Mouse (Mus musculus) lung, embryonic 14.5 days (tissue): ENCODE measurements around the gene Rab1b. TPM values are rescaled to one million over a fixed set of nuclear protein-coding genes. Genes with fewer than 3 reads are reported as not detected.
"Not testable (repeated sequence)": the region's sequence is repeated elsewhere in the genome, so short reads cannot be mapped to it uniquely, and the experiment has no call there.

ENCODE experiments used
- ATAC-seq: fragments of 200-750 bp; cut with Nextera tagmentation; 2 replicates; pipeline ENCODE4 v1.8.0; 2017; ENCODE audit warnings: mild to moderate bottlenecking, moderate TSS enrichment, moderate library complexity; ENCODE audit not compliant: insufficient read depth
- DNase-seq: peaks from one replicate; pipeline ENCODE4 v3.0.0-alpha.2; 2015
- H3K27ac ChIP-seq: fragments of 300-500 bp; sonication (generic); 2 replicates; pipeline ENCODE4 v1.5.1; 2014; ENCODE audit warnings: low read depth, mild to moderate bottlenecking, moderate library complexity
- H3K27me3 ChIP-seq: fragments of 300-500 bp; sonication (generic); 2 replicates; pipeline ENCODE4 v1.6.1; 2014; ENCODE audit warnings: low read length, control low read depth; ENCODE audit not compliant: insufficient read depth
- H3K36me3 ChIP-seq: fragments of 300-500 bp; sonication (generic); 2 replicates; pipeline ENCODE4 v1.6.1; 2014; ENCODE audit warnings: control low read depth; ENCODE audit not compliant: insufficient read depth
- H3K4me1 ChIP-seq: fragments of 300-500 bp; sonication (generic); 2 replicates; pipeline ENCODE4 v1.6.1; 2014; ENCODE audit warnings: antibody characterized with exemption, control low read depth; ENCODE audit not compliant: insufficient read depth
- H3K4me2 ChIP-seq: fragments of 300-500 bp; sonication (generic); 2 replicates; pipeline ENCODE4 v1.6.1; 2014; ENCODE audit warnings: mild to moderate bottlenecking
- H3K4me3 ChIP-seq: fragments of 300-500 bp; sonication (generic); 2 replicates; pipeline ENCODE4 v1.5.1; 2014; ENCODE audit warnings: low read depth, low read length
- H3K9ac ChIP-seq: fragments of 300-500 bp; sonication (generic); 2 replicates; pipeline ENCODE4 v1.6.1; 2014
- H3K9me3 ChIP-seq: fragments of 300-500 bp; sonication (generic); 2 replicates; pipeline ENCODE4 v1.6.1; 2016; ENCODE audit warnings: low read depth, low read length, control low read depth
- CTCF ChIP-seq: IDR thresholded peaks from 2 replicates; pipeline ENCODE4 v1.5.1; 2016; ENCODE audit warnings: antibody characterized with exemption, low read depth
- WGBS: fragments of 180-500 bp; shearing (Covaris S2); extraction: QIAGEN DNeasy Blood & Tissue Kit; methylation state at CpG from one replicate; pipeline ENCODE4 v1.1.7; 2014; 5-methylcytosine and 5-hydroxymethylcytosine counted together
- polyA plus RNA-seq: library from polyadenylated mRNA; unstranded; fragments of >200 nt; fragmentation: Nextera tagmentation; extraction: Ambion mirVana; gene quantifications from 2 replicates; pipeline ENCODE4 v1.2.1, GENCODE M21; 2014

The Rab1b gene
- 278 and 289 TPM in 2 replicates for polyA plus RNA-seq

DNA sequence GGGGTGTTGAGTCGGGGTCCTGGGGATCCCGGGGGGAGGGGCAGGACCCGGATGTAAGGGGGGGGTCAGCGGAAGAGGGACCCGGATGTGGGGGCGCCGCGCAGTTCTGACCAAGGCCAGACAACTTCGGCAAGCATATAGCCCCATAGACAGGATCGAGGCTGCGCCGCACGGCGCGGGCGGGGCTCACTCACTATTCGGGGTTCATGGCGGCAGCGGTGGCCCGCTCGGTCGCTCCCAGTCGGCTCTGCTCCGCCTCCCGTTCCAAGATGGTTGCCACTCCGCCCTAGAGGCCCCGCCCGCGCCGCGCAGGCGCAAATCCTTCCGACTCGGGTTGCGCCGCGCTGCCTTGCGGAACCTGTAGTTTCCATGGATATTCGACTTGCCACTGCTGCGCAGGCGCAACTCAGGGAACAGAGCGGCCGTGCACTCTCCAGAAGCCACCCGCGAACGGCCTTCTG lies at the start of gene Rab1b:
Rab1b (minus strand) TSS at position 342 of the 461 bp plus-strand sequence.
- Histone ChIP-seq H3K9ac (peak within 1 kb of the TSS; percentile 87), H3K27me3 (no peaks in the 10 kb centered on the region), H3K27ac (peak within 1 kb of the TSS; percentile 91), H3K36me3 (peaks cover 64% of the 10 kb centered on the region), H3K4me1 (peaks cover 5% of the 10 kb centered on the region; the same call in 1 of the 2 replicates), H3K9me3 (no peaks in the 10 kb centered on the region), H3K4me2 (peak within 1 kb of the TSS; percentile 89), H3K4me3 (peak within 1 kb of the TSS; percentile 81)
- ATAC-seq: peak; percentile 97
- DNase-seq: peak; percentile 100
- WGBS: under 1% methylated on average over 46 of the region's 46 CpGs
- TF ChIP-seq CTCF: no peak

DNA sequence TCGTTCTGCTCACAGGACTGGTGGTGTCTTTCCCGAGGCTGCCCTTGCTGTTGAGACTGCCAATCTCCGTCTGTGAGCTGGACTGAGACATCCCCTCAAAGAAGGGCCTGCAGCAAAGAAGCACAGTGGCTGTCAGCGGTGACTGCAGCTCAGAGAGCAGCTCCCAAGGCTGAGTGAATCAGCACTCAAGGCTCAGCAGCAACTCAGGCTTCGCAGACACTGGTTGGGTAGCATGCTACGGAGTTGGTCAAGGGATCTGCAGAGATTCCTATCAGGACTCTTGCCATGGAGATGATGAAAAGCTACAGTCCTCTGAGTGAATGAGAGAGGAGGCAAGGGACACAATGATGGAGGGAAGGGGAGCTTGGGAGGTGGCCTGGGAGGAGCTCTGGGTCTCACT lies 45.4 kb upstream of the Rab1b start:
- no peaks in the 10 kb centered on the region for H3K4me1 ChIP-seq
- H3K4me3 ChIP-seq: no peak overlapping the region
- DNase-seq (no peak), ATAC-seq (no peak)
- no peaks in the 10 kb centered on the region for H3K9me3 ChIP-seq
- 94% methylated on average over 6 of the region's 6 CpGs for WGBS
- H3K27ac ChIP-seq: no peak overlapping the region
- no peak overlapping the region for H3K4me2 ChIP-seq
- TF ChIP-seq CTCF: no peak
- peaks cover 39% of the 10 kb centered on the region for H3K36me3 ChIP-seq
- no peaks in the 10 kb centered on the region for H3K27me3 ChIP-seq
- no peak overlapping the region for H3K9ac ChIP-seq

DNA sequence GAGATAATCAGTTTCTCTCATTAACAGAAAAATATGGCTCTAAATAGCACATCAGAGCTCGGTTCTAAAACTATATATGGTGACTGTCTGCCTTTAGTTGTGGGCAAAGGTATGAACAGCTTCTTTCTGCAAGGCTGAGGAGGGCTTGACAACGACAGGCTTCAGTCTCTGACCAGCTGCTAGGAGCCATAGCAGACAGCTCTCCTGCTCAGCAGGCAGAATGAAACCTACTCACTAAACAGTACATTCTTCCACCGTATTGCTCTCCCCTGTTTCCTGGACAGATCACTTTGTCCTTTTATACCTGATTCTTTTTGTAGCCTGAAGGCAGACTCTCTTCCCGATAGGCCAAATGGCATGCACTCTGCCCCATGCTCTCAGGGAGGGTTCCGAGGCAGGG lies 44.9 kb upstream of the Rab1b start:
- Histone ChIP-seq H3K27ac (no peak overlapping the region), H3K9me3 (no peaks in the 10 kb centered on the region), H3K9ac (no peak overlapping the region), H3K36me3 (peaks cover 39% of the 10 kb centered on the region), H3K4me1 (no peaks in the 10 kb centered on the region), H3K4me2 (no peak overlapping the region), H3K27me3 (no peaks in the 10 kb centered on the region), H3K4me3 (no peak overlapping the region)
- WGBS: 80% methylated on average over 5 of the region's 5 CpGs
- DNase-seq (no peak), ATAC-seq (no peak)
- TF ChIP-seq CTCF: no peak

DNA sequence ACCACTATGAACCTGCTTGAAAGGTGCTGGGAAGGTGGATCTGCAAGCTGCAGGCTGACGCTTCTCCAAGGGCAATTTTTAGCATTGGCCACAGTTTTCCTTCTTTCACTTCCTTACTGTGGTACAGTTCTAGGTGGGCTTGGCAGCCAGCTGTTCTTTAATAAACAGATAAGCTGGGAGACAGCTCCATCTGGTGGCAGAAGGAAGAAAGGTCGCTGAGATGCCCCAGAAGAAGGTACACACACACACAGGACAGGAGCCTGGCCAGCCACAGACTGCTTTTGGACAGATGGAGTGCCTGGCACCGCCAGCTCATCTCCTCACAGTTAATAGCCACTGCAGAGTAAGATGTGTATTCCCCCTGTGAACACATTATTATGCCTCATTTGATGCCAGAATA lies 44.5 kb upstream of the Rab1b start:
- H3K4me3 ChIP-seq: no peak overlapping the region
- H3K27ac ChIP-seq: no peak overlapping the region
- H3K4me1 ChIP-seq: no peaks in the 10 kb centered on the region
- DNase-seq (peak; percentile 84), ATAC-seq (0 out of 2 replicates have a peak, but pooled peaks have one; percentile 24)
- peaks cover 39% of the 10 kb centered on the region for H3K36me3 ChIP-seq
- no peak overlapping the region for H3K9ac ChIP-seq
- 41% methylated on average over 3 of the region's 3 CpGs for WGBS
- H3K27me3 ChIP-seq: no peaks in the 10 kb centered on the region
- H3K9me3 ChIP-seq: no peaks in the 10 kb centered on the region
- no peak overlapping the region for H3K4me2 ChIP-seq
- peak; percentile 74 for TF ChIP-seq CTCF

DNA sequence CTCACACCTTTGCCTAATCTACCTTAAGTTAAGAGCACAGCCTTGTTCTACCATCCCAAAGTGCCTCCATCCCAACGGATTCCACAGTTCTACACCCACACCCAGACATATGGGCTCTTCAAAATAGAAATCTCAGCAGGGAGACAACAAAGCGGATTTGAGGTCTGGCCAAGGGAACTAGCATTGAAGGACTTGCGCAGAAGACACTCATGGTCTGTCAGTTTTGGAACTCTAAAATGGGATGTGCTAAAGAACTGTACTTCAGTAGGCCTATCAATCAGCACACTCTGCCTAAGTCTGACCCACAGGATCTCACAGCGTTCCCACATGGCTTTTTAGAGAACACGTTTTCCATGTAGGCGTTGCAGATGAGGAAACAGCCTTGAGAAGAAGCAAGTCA lies 43.5 kb upstream of the Rab1b start:
- no peak overlapping the region for H3K4me3 ChIP-seq
- H3K4me1 ChIP-seq: no peaks in the 10 kb centered on the region
- DNase-seq (no peak), ATAC-seq (no peak)
- no peak overlapping the region for H3K9ac ChIP-seq
- H3K4me2 ChIP-seq: no peak overlapping the region
- H3K9me3 ChIP-seq: no peaks in the 10 kb centered on the region
- 91% methylated on average over 6 of the region's 6 CpGs for WGBS
- peaks cover 37% of the 10 kb centered on the region for H3K36me3 ChIP-seq
- no peak overlapping the region for H3K27ac ChIP-seq
- no peaks in the 10 kb centered on the region for H3K27me3 ChIP-seq
- no peak for TF ChIP-seq CTCF

DNA sequence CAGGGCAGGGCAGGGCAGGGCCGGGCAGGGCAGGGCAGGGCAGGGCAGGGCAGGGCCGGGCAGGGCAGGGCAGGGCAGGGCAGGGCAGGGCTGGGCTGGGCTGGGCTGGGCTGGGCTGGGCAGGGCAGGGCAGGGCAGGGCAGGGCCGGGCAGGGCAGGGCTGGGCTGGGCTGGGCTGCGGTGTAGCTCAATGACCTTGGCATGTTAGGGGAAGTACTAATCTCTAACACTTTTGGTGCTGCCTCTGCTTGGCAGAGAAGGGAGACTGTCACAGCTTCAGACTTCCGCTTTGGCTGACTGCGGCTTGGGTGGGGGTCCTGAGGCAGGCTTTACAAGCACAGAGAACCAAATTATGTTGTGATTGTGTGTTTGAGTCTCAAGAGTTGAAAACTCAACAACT lies 42.2 kb upstream of the Rab1b start:
- DNase-seq, H3K9ac ChIP-seq, H3K9me3 ChIP-seq, H3K4me3 ChIP-seq, H3K4me1 ChIP-seq, ATAC-seq, H3K4me2 ChIP-seq, H3K27ac ChIP-seq, H3K27me3 ChIP-seq: not testable (repeated sequence)
- 71% methylated on average over 6 of the region's 6 CpGs for WGBS
- peaks cover 43% of the 10 kb centered on the region for H3K36me3 ChIP-seq

DNA sequence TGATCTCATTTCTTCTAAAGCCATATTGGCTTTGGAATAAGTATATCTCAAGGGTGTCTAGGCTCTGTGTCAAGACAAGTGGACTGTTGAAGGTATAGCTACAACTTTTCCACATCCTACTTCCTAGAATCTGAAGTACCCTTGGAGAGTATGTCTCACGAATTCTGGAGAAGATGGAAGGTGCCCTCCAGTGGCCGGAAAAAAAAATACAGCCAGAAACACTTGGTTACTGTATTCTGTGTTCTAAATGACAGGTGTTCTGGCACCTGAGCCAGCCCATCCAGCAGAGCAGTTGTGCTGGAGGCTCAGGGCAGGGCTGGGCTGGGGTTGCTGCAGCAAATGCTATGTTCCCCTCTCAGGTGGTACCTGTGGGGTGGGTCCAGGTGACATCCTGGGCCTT lies 32.8 kb upstream of the Rab1b start:
- peaks cover 37% of the 10 kb centered on the region; the same call in 1 of the 2 replicates for H3K36me3 ChIP-seq

More for the DNA sequence above, 32.8 kb upstream of the Rab1b start:
- H3K4me2 ChIP-seq: no peak overlapping the region
- H3K4me1 ChIP-seq: no peaks in the 10 kb centered on the region
- 2% methylated on average over 2 of the region's 2 CpGs for WGBS
- DNase-seq (peak; percentile 86), ATAC-seq (0 out of 2 replicates have a peak, but pooled peaks have one; percentile 21)
- no peak overlapping the region for H3K9ac ChIP-seq
- TF ChIP-seq CTCF: peak; percentile 74
- H3K27ac ChIP-seq: no peak overlapping the region
- H3K4me3 ChIP-seq: no peak overlapping the region
- no peaks in the 10 kb centered on the region for H3K27me3 ChIP-seq
- H3K9me3 ChIP-seq: no peaks in the 10 kb centered on the region
